Mouse (Mus musculus) liver, postnatal 0 days (tissue): ENCODE results near the gene Trnau1ap.

Source experiments
- CTCF ChIP-seq: sonication (generic); IDR thresholded peaks from 2 replicates; pipeline ENCODE4 v1.5.1; 2016; ENCODE audit warnings: antibody characterized with exemption, low read depth
- EP300 ChIP-seq: IDR thresholded peaks from 2 replicates; pipeline ENCODE4 v1.6.1; 2016; ENCODE audit warnings: antibody characterized with exemption, low read depth, mild to moderate bottlenecking

GRCm38 (mm10) chr4:132291056-132291455 lies 38.3 kb downstream of the Trnau1ap start:
- TF ChIP-seq CTCF (no peak), EP300 (no peak)
